Mouse (Mus musculus) left cerebral cortex, adult 9 months (tissue): ENCODE measurements around the gene Kcna7.

Experiments
- DNase-seq, 2 experiments: peaks; one replicate each; pipeline ENCODE4 v3.0.0; 2022; ENCODE audit warnings: low spot score in 2 of 2

Kcna7 gene

GRCm38 (mm10) chr7:45420615-45420919 lies 15.1 kb downstream of the Kcna7 start, which contains the start of gene Lhb:
Lhb (plus strand) TSS chr7:45420820.
- DNase-seq, result no peak

DNA sequence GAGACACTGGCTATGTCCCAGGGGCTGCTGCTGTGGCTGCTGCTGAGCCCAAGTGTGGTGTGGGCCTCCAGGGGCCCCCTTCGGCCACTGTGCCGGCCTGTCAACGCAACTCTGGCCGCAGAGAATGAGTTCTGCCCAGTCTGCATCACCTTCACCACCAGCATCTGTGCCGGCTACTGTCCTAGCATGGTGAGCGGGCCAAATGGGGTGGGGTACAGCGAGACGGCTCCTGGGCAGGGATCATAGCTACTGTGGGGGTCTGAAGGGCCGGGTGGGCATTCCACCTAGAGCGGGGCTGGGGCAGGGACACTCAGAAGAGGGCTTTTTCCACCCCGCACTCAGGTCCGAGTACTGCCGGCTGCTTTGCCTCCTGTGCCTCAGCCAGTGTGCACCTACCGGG lies 15.7 kb downstream of the Kcna7 start:
- DNase-seq, result no peak

GRCm38 (mm10) chr7:45426556-45426955 lies 21.1 kb downstream of the Kcna7 start:
- DNase-seq, result no peak

- DNase-seq, result no peak
These were observed 28.4 kb downstream of the Kcna7 start for GRCm38 (mm10) chr7:45433835-45434202.

GRCm38 (mm10) chr7:45434203-45435015 lies 29.0 kb downstream of the Kcna7 start, which contains the start of gene Gys1:
Gys1 (plus strand) TSS chr7:45434844.
- DNase-seq, result peak; percentile 100

- no peak for DNase-seq
These were observed 29.6 kb downstream of the Kcna7 start for GRCm38 (mm10) chr7:45435038-45435437.

DNA sequence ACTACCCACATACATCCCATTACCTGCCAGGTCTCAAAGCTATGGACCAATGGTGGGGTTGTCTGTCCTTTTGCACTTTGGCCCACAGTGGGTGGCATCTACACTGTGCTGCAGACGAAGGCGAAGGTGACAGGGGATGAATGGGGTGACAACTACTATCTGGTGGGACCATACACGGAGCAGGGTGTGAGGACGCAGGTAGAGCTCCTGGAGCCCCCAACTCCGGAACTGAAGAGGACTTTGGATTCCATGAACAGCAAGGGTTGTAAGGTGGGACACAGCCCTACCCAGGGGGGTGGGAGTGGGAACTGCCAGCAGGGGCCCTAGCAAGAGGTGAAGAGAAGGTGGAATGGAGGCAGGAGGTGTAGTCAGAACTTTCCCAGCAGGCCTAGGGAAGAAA lies 31.0 kb downstream of the Kcna7 start:
- no peak for DNase-seq

DNA sequence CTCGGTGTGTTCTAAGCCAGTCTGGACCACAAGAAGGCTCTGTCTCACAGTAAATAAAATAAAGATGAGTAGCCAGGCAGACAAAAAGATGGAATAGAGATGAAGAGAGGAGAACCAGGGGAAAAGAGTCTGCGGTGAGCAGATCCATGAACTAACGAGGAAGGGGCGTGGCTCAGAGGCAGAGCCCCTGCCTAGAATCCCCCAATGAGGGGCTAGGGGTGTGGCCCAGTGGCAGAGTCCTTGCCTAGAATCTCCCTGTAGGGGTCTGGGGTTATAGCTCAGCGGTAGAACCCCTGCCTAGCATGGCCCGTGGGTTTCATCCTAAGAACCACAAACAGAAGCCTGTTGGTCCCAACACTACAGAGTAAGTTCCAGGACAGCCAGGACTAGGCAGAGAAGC lies 31.6 kb downstream of the Kcna7 start:
- DNase-seq, result no peak

- DNase-seq, result no peak
These were observed 32.2 kb downstream of the Kcna7 start, which contains the start of gene Ruvbl2 for GRCm38 (mm10) chr7:45437521-45438276. Ruvbl2 (minus strand) TSS chr7:45438096.

GRCm38 (mm10) chr7:45443526-45444420 lies 38.3 kb downstream of the Kcna7 start:
- no peak for DNase-seq

DNA sequence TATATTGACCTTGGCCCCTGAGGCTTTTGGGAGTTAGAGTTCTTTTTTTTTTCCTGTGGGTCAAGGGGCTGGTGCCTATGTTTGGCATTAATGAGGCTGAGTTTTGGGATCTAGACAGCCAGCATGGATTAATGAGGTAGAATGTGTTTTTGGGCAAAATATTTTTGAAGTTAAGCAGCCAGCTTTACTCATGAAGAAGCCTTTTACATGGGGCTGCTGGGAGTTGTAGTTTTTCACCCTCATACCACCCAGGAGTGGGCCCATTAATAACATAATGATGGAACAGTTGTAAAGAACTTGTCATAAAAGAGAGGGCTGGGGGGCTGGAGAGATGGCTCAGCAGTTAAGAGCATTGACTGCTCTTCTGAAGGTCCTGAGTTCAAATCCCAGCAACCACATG lies 41.1 kb downstream of the Kcna7 start:
- no peak for DNase-seq

DNA sequence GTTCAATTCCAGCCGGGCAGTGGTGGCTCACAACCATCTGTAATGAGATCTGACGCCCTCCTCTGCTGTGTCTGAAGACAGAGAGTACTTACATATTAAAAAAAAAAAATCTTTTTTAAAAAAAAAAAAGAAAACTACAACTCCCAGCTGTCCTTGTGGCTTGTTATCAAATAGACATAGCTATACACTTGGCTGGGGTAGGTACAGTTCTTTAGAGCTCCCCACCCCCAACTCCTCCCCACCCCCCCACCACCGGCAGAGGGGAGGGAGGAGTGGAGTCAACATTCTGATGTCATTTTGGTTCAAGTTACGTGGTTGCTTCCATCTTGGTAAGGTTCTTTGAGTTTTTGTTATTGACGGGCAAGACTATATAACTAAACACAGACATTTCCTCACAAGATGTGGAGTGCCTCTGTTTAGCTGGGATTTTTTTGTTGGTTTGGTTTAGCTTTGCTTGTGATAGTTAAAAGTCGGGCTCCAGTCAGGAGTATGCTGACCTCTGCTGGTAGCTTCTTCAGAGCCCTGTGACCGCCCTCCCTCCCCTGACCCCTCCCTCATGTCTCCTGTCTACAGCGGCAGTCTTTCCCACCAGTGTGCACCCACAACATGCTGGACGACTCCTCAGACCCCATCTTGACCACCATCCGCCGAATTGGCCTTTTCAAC lies 42.0 kb downstream of the Kcna7 start:
- no peak for DNase-seq

GRCm38 (mm10) chr7:45449974-45450373 lies 44.5 kb downstream of the Kcna7 start:
- no peak for DNase-seq

GRCm38 (mm10) chr7:45451344-45451982 lies 46.0 kb downstream of the Kcna7 start:
- DNase-seq, result peak in 1 of 2 experiments; percentile 93

GRCm38 (mm10) chr7:45454971-45455370 lies 49.5 kb downstream of the Kcna7 start:
- DNase-seq, result no peak

DNA sequence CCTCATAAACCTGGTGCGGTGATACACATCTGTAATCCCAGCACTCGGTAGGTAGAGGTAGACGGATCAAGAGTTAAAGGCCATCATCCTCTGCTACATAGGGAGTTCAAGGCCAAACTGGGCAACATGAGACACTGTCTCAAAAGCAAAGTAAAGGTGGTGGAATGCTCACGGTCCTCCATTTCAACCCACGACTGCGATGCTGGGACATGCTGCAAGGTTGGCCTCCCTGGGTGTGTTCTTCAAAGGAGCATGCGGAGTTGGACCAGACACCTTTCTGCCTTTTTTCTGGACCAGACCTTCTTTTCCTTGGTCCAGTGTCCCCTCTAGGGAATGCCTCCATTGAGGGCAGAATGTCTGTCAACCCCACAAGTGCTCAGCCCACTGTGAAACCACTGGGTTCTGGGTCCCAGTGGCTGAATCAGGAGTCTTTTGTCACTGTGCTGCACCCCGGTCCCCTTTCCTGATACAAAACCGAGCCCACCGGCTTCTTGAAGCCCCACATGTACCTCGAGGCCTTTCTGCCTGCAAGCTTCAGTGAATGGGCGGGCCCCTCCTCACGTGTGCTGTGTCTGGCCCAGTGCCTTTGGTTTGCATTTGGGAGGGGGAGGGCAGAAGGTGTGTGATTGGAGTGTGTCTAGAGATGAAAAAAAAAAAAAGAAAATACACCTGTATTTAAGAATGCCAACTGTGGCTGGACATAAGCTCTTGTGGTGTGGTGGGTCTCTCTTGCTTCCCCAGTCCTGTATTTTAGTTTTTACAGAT lies 50.7 kb downstream of the Kcna7 start:
- DNase-seq, result no peak

GRCm38 (mm10) chr7:45456721-45457203 lies 51.3 kb downstream of the Kcna7 start:
- DNase-seq, result no peak

- DNase-seq, result no peak
These were observed 52.0 kb downstream of the Kcna7 start for GRCm38 (mm10) chr7:45457204-45458060.
